Mouse (Mus musculus) intestine, embryonic 14.5 days (tissue): Measurements from ENCODE around the gene Mcf2l. TPM values are rescaled to one million over a fixed set of nuclear protein-coding genes. Genes with fewer than 3 reads are reported as not detected.

Source experiments
- ATAC-seq: fragments of 200-750 bp; cut with Nextera tagmentation; replicated peaks from 2 replicates; pipeline ENCODE4 v1.8.0; 2017; ENCODE audit warnings: low read depth, moderate number of reproducible peaks, moderate TSS enrichment, moderate library complexity; ENCODE audit not compliant: low FRiP score, low TSS enrichment
- DNase-seq: peaks from one replicate; pipeline ENCODE4 v3.0.0-alpha.2; 2018; ENCODE audit warnings: low spot score
- H3K27ac ChIP-seq: fragments of 300-500 bp; sonication (generic); 2 replicates; pipeline ENCODE4 v1.5.1; 2014; ENCODE audit warnings: low read depth, mild to moderate bottlenecking, control low read depth
- H3K27me3 ChIP-seq: fragments of 300-500 bp; sonication (generic); replicated peaks from 2 replicates; pipeline ENCODE4 v1.6.1; 2014; ENCODE audit warnings: low read length, control low read depth; ENCODE audit not compliant: control insufficient read depth, insufficient read depth
- H3K36me3 ChIP-seq: fragments of 300-500 bp; sonication (generic); 2 replicates; pipeline ENCODE4 v1.6.1; 2014; ENCODE audit warnings: low read length, control low read depth; ENCODE audit not compliant: control insufficient read depth, insufficient read depth
- H3K4me1 ChIP-seq: fragments of 300-500 bp; sonication (generic); replicated peaks from 2 replicates; pipeline ENCODE4 v1.6.1; 2014; ENCODE audit warnings: low read length, control low read depth, mixed read lengths; ENCODE audit not compliant: control insufficient read depth, insufficient read depth
- H3K4me2 ChIP-seq: fragments of 300-500 bp; sonication (generic); 2 replicates; pipeline ENCODE4 v1.6.1; 2014; ENCODE audit warnings: low read length
- H3K4me3 ChIP-seq: fragments of 300-500 bp; sonication (generic); 2 replicates; pipeline ENCODE4 v1.5.1; 2014; ENCODE audit warnings: low read depth, low read length, control low read depth, mixed read lengths
- H3K9ac ChIP-seq: fragments of 300-500 bp; sonication (generic); 2 replicates; pipeline ENCODE4 v1.6.1; 2014; ENCODE audit warnings: mild to moderate bottlenecking, low read length
- H3K9me3 ChIP-seq: fragments of 300-500 bp; sonication (generic); 2 replicates; pipeline ENCODE4 v1.6.1; 2016; ENCODE audit warnings: low read length, control low read depth; ENCODE audit not compliant: control insufficient read depth
- WGBS: fragments of 180-500 bp; shearing (Covaris S2); extraction: QIAGEN DNeasy Blood & Tissue Kit; methylation state at CpG from one replicate; pipeline ENCODE4 v1.1.7; 2014; 5-methylcytosine and 5-hydroxymethylcytosine counted together
- polyA plus RNA-seq: library from polyadenylated mRNA; unstranded; fragments of >200 nt; fragmentation: Nextera tagmentation; extraction: Ambion mirVana; gene quantifications from 2 replicates; pipeline ENCODE4 v1.2.1, GENCODE M21; 2014

Mcf2l gene
- polyA plus RNA-seq, 1 experiment from 2014 or later, result 17.4 TPM

DNA sequence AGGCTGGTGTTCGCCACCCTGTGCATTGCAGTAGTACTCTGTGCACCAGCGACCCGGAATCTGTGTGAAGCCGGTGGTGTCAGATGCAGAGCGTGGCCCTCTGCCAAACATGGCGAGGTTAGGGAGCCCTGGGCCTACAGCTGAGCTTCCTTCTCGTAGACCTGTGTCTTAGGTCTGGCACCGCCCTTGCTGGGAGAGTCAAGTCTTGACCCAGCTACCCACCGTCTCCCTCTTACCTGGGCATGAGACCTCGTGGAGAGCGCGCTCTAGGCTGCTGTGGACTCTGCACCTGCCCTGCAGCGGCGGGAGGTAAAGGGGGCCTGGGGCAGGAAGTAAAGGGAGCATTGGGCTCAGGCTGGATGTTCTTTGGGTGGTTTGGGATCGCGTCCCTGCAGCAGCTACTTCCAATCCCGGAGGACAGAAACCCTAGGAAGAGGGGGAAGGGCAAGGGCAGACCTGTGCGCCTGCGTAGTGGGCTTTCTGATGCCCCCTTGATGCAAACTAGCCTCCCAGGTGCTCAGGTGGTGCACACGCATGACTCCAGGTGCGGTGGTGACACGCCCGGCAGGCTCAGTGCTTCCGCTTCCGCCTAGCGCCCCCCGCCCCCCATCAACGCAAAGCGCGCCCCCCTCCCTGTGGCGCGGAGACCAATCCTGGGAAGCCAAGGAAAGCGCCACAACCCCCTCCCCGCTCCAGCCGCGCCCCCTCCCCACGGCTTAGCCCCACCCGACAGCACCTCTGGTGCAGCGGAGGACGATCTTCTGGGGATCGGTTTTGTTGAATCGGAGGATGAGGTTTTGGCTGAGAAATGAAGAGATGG lies 41.8 kb downstream of the Mcf2l start:
- Histone ChIP-seq H3K4me1 (no peaks in the 10 kb centered on the region), H3K9me3 (no peaks in the 10 kb centered on the region), H3K4me2 (peak overlapping the region; percentile 89), H3K27me3 (no peaks in the 10 kb centered on the region), H3K36me3 (no peaks in the 10 kb centered on the region), H3K9ac (peak overlapping the region; percentile 56), H3K4me3 (peak overlapping the region; percentile 56), H3K27ac (peak overlapping the region; percentile 51; the same call in 1 of the 2 replicates)
- 14% methylated on average over 41 of the region's 42 CpGs for WGBS
- DNase-seq (peak; percentile 74), ATAC-seq (peak; percentile 81)

DNA sequence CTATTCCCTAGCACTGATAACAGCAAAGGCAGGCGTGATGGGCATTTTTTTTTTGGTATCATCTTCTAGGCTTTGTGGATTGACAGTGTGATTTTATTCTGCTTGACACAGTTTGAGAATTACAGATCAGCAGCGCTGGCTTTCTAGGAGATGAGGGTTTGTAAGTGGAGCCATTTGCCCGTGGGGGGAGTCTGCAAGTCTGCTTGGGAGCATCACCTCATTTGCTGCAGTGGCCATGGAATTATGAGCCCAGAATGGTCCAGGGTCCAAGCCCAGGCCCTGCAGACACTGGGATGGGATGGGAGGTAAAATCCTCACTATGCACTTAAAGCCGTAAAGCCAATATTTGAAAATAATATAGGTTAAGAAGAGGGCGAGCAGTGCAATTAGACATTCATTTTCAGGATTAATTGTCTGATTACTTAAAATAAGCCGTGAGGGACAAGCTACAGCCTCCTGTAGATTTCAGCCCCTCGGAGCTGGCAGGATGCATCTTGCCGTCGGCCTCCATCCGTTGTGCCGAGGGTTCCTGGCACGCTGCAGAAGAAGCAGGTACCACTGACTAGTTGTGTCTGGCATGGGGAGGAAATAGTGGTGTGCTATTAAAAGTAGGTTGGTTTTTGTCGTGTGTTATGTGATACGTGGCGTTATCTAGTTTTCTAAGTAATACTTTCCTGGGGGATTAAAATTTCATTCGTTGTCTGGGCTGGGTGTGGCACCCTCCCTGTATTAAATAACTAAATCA lies 42.7 kb downstream of the Mcf2l start:
- ATAC-seq, result no peak
- H3K36me3 ChIP-seq, result no peaks in the 10 kb centered on the region
- WGBS, result 63% methylated on average over 16 of the region's 16 CpGs
- peak overlapping the region; percentile 51; the same call in 1 of the 2 replicates for H3K27ac ChIP-seq
- peak overlapping the region; percentile 56 for H3K9ac ChIP-seq
- DNase-seq, result no peak
- no peaks in the 10 kb centered on the region for H3K4me1 ChIP-seq
- peak overlapping the region; percentile 89 for H3K4me2 ChIP-seq
- no peaks in the 10 kb centered on the region for H3K9me3 ChIP-seq
- no peaks in the 10 kb centered on the region for H3K27me3 ChIP-seq
- peak overlapping the region; percentile 56 for H3K4me3 ChIP-seq

DNA sequence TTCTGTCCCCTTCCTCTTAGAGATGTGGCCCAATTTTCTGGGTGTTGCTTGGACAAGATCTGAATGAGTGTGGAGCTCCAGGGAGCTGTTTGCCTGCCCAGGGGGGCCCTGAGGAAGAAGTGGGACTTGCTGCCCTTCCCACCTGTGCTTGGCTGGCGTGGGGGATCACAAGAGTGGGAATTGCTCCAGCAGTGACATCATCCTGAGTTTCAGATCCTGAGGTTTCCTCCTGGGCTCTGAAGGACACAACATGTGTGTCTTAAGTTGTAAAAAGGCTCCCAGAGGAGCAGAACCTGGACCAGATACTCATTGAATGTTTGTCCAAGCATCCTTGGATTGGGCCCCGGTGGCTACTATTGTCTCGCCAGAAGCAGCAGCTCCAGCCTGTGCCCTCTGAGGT lies 43.4 kb downstream of the Mcf2l start:
- no peak overlapping the region for H3K27ac ChIP-seq
- no peaks in the 10 kb centered on the region for H3K9me3 ChIP-seq
- 89% methylated on average over 3 of the region's 3 CpGs for WGBS
- no peaks in the 10 kb centered on the region for H3K4me1 ChIP-seq
- H3K27me3 ChIP-seq, result no peaks in the 10 kb centered on the region
- no peak for DNase-seq
- no peak for ATAC-seq
- no peak overlapping the region for H3K4me3 ChIP-seq
- H3K9ac ChIP-seq, result no peak overlapping the region
- H3K36me3 ChIP-seq, result no peaks in the 10 kb centered on the region
- H3K4me2 ChIP-seq, result no peak overlapping the region

DNA sequence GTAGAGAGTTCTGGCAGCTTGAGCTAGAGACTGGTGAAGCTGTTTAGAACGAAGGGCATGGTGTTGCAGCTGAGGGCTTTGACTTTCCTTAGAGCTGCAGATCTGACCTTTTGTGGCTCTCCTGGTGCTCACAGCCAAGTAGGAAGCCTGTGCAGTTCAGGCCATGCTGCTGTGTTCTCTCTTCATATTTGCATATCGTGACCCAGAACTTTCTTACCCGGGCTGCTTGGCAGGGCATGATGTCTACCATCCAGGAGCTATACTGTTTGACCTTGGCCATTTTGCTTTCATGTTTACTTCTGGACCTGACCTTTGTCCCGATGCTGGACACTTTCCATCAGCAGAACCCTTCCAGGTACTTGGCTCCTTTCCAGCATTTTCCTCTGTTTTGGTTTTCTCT lies 44.2 kb downstream of the Mcf2l start:
- 74% methylated on average over 4 of the region's 4 CpGs for WGBS
- H3K4me2 ChIP-seq, result no peak overlapping the region
- no peak overlapping the region for H3K9ac ChIP-seq
- no peak overlapping the region for H3K27ac ChIP-seq
- ATAC-seq (no peak), DNase-seq (no peak)
- H3K4me3 ChIP-seq, result no peak overlapping the region
- no peaks in the 10 kb centered on the region for H3K4me1 ChIP-seq
- H3K36me3 ChIP-seq, result no peaks in the 10 kb centered on the region
- no peaks in the 10 kb centered on the region for H3K9me3 ChIP-seq
- no peaks in the 10 kb centered on the region for H3K27me3 ChIP-seq

DNA sequence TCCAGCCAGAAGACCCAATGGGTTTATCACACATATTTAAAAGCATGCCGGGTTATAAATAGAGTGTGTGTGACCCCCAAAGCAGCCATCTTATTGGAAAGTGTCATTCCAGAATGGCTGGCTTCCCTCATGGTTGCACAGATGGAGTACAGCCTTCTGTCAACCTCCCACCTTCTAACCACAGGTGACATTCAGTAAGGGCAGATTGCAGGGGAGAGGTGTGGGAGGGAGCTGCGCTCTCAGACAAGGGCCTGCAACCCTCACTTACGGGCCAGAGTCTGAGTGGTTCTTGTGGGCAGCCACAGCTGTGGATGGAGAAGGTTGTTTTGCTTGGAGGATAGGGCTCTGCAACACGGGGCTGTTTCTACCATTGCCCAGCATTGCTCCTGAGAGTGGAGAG lies 47.0 kb downstream of the Mcf2l start:
- no peaks in the 10 kb centered on the region for H3K4me1 ChIP-seq
- no peak overlapping the region for H3K4me3 ChIP-seq
- ATAC-seq (no peak), DNase-seq (no peak)
- H3K9me3 ChIP-seq, result no peaks in the 10 kb centered on the region
- 83% methylated on average over 4 of the region's 4 CpGs for WGBS
- no peak overlapping the region for H3K27ac ChIP-seq
- no peaks in the 10 kb centered on the region for H3K36me3 ChIP-seq
- no peak overlapping the region for H3K9ac ChIP-seq
- no peak overlapping the region for H3K4me2 ChIP-seq
- H3K27me3 ChIP-seq, result no peaks in the 10 kb centered on the region

DNA sequence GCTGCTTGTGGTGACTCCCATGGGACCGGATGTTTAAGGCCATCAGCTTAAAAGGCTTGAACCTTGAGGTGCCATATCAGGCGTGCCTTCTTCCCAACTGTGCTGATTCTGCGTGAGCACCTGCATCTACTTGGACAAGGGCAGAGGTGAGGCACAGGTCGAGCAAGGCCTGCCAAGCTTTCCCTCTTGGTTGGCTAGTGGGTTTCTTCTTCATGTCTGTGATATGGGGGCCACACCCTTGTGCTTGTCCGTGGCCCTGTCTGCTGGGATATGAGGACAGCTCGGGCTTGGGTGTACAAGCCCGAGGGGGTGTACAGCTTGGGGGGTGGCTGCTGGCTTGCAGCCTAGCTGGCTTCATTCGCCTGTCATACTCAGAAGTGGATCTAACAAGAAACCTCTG lies 51.4 kb downstream of the Mcf2l start:
- Histone ChIP-seq H3K4me2 (no peak overlapping the region), H3K27me3 (no peaks in the 10 kb centered on the region), H3K4me3 (no peak overlapping the region), H3K9ac (no peak overlapping the region), H3K9me3 (no peaks in the 10 kb centered on the region), H3K27ac (no peak overlapping the region), H3K36me3 (no peaks in the 10 kb centered on the region), H3K4me1 (0 out of 2 replicates have a peak, but pooled peaks cover 3% of the 10 kb centered on the region)
- DNase-seq (no peak), ATAC-seq (no peak)
- 85% methylated on average over 8 of the region's 8 CpGs for WGBS

DNA sequence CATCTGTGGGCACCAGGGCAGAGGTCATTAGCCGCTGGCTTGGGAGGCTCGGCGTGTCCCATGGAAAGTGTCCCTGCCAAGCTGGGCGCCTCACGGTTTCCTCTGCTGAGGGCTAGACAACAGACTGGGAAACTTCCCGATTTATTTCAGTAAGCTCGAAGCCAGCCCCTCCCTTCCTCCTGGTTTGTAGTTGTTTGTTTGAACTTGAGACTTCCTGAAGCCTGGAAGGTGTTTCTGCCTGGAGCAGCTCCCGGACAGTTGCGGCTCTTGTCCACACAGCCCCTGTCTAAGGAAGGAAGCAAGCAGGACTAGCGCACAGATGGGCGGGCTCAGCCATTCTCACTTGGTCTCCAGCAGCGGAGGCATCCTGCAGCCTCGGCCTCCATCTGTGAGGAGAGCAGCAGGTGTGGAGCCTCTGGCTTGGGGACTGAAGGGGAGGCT lies 52.4 kb downstream of the Mcf2l start:
- no peak overlapping the region for H3K4me3 ChIP-seq
- ATAC-seq (no peak), DNase-seq (no peak)

DNA sequence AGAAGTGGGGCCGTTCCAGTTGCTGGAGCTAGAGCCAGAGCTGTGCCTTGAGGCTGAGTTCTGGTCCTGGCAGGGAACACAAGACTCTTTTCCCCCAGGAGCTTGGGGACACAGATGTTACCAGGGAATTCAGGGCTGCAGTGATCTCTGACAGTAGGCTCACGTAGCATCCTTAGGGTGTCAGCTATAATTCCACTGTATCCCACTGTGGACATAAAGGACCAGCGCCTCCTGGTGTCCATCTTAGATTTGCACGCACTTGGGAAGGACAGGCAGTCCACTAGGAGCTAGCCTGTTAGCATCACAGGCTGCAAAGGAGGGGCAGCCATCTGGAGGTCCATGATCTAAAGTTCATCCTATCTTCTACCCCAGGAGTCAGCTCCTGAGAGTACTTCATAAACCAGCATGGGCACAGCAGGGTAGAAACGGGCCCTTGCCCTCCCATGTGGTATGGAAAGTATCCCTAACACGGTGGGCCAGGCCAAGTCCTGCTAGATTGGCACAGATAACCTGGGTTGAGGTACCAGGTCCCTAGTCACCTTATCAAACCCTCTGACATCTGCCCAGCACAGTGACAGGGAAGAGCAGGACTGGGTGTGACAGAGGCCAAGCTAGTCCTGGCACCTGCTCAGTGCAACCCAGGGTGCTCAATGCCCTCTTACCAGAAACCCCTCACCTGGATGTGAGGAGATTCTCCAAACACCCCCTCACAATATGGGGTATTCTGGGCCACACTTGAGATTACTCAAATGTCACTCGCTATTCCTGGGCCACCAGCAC lies 53.8 kb downstream of the Mcf2l start:
- Histone ChIP-seq H3K9ac (no peak overlapping the region), H3K4me1 (peaks cover 12% of the 10 kb centered on the region; the same call in 1 of the 2 replicates), H3K36me3 (no peaks in the 10 kb centered on the region), H3K27me3 (no peaks in the 10 kb centered on the region), H3K9me3 (no peaks in the 10 kb centered on the region), H3K27ac (no peak overlapping the region), H3K4me2 (no peak overlapping the region), H3K4me3 (no peak overlapping the region)
- DNase-seq, result peak; percentile 85
- WGBS, result 63% methylated on average over 7 of the region's 7 CpGs
- 0 out of 2 replicates have a peak, but pooled peaks have one; percentile 37 for ATAC-seq

More for the DNA sequence above, 52.4 kb downstream of the Mcf2l start:
- WGBS, result 35% methylated on average over 13 of the region's 13 CpGs
- Histone ChIP-seq H3K36me3 (no peaks in the 10 kb centered on the region), H3K27me3 (no peaks in the 10 kb centered on the region), H3K4me1 (peaks cover 8% of the 10 kb centered on the region; the same call in 1 of the 2 replicates), H3K4me2 (no peak overlapping the region), H3K9me3 (no peaks in the 10 kb centered on the region), H3K27ac (0 out of 2 replicates have a peak overlapping the region, but pooled peaks have one; percentile 33), H3K9ac (no peak overlapping the region)
